Mouse (Mus musculus): ENCODE results near the gene Grip2. TPM values are rescaled to one million over a fixed set of nuclear protein-coding genes. Genes with fewer than 3 reads are reported as not detected.

The Grip2 gene
- 1.1 TPM for polyA plus RNA-seq (2015; fragmentation: Illumina TruSeq; extraction: RNeasy Lipid Tissue Mini Kit (QIAGEN cat#74804); ENCODE audit: insufficient read depth, low read depth, low replicate concordance)

DNA sequence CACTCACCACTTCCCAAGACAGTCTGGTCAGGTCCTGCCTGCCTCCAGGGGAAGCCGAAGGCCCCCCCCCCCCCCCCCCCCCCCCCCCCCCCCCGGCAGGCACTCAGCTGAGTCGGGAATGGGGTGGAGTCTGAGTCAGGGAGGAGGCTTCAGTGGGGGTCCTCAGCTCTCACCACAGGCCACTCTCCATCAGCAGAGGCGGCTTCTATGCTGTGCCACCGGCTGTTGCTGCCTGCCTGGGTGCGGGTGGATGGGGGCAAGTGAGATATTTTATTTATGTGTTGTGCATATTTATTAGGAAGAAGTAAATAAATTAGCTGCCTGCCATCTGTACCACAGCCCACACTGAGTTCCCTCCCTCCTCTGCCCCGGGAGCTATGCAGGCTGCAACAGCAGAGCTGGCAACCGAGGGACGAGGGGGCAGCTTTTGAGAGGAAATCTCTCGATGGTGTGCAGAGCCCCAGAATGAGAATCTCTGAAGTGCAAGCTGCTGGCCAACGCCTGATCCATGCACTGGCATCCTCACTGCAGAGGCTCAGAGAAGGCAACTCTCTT, at the start of gene Grip2:
Gene Grip2, minus strand, starts transcription at position 235 of the 555 bp plus-strand sequence.

Other genes with a start within 250 kb of the Grip2 start
- gene Slc6a6, start 143.2 kb downstream of the Grip2 start, polyA plus RNA-seq (2015; fragmentation: Illumina TruSeq; extraction: RNeasy Lipid Tissue Mini Kit (QIAGEN cat#74804); ENCODE audit: insufficient read depth, low read depth, low replicate concordance): 20.3 TPM
- 5.3 TPM for gene Ccdc174, start 50.8 kb upstream of the Grip2 start, polyA plus RNA-seq (2015; fragmentation: Illumina TruSeq; extraction: RNeasy Lipid Tissue Mini Kit (QIAGEN cat#74804); ENCODE audit: insufficient read depth, low read depth, low replicate concordance)
- 0.42 TPM for gene 4930590J08Rik, start 75.6 kb upstream of the Grip2 start, polyA plus RNA-seq (2015; fragmentation: Illumina TruSeq; extraction: RNeasy Lipid Tissue Mini Kit (QIAGEN cat#74804); ENCODE audit: insufficient read depth, low read depth, low replicate concordance)
- 17.5 TPM for gene Fgd5, start 151.6 kb upstream of the Grip2 start, polyA plus RNA-seq (2015; fragmentation: Illumina TruSeq; extraction: RNeasy Lipid Tissue Mini Kit (QIAGEN cat#74804); ENCODE audit: insufficient read depth, low read depth, low replicate concordance)